Mouse (Mus musculus) layer of hippocampus, adult 9-11 months (tissue): Measurements from ENCODE around the gene Cadm1.

Source experiments
- DNase-seq: peaks from one replicate; pipeline ENCODE4 v3.0.0; 2022

Cadm1 gene

GRCm38 (mm10) chr9:47674766-47675713 is 145.1 kb downstream of the Cadm1 start:
- DNase-seq, result no peak

- no peak for DNase-seq
Measured at GRCm38 (mm10) chr9:47686881-47687280, 156.9 kb downstream of the Cadm1 start.

- no peak for DNase-seq
Measured at GRCm38 (mm10) chr9:47687604-47688003, 157.6 kb downstream of the Cadm1 start.

GRCm38 (mm10) chr9:47688297-47688696 is 158.3 kb downstream of the Cadm1 start:
- DNase-seq, result no peak

- no peak for DNase-seq
Measured at GRCm38 (mm10) chr9:47692911-47693310, 162.9 kb downstream of the Cadm1 start.

- DNase-seq, result no peak
Measured at GRCm38 (mm10) chr9:47699026-47699425, 169.1 kb downstream of the Cadm1 start.

GRCm38 (mm10) chr9:47700021-47700420 is 170.0 kb downstream of the Cadm1 start:
- no peak for DNase-seq

- DNase-seq, result no peak
Measured at GRCm38 (mm10) chr9:47703026-47703876, 173.3 kb downstream of the Cadm1 start.

- DNase-seq, result no peak
Measured at GRCm38 (mm10) chr9:47706341-47706740, 176.4 kb downstream of the Cadm1 start.

GRCm38 (mm10) chr9:47707326-47707725 is 177.4 kb downstream of the Cadm1 start:
- DNase-seq, result no peak

- DNase-seq, result peak; percentile 83
Measured at GRCm38 (mm10) chr9:47708299-47708698, 178.3 kb downstream of the Cadm1 start.

GRCm38 (mm10) chr9:47710946-47711345 is 181.0 kb downstream of the Cadm1 start:
- DNase-seq, result no peak

- DNase-seq, result no peak
Measured at GRCm38 (mm10) chr9:47714541-47714940, 184.6 kb downstream of the Cadm1 start.

GRCm38 (mm10) chr9:47715415-47715814 is 185.4 kb downstream of the Cadm1 start:
- DNase-seq, result no peak

- DNase-seq, result no peak
Measured at GRCm38 (mm10) chr9:47716883-47717282, 186.9 kb downstream of the Cadm1 start.

GRCm38 (mm10) chr9:47727611-47728010 is 197.6 kb downstream of the Cadm1 start:
- no peak for DNase-seq

- peak; percentile 72 for DNase-seq
Measured at GRCm38 (mm10) chr9:47728852-47729251, 198.9 kb downstream of the Cadm1 start.

- DNase-seq, result no peak
Measured at GRCm38 (mm10) chr9:47730247-47730646, 200.3 kb downstream of the Cadm1 start.

GRCm38 (mm10) chr9:47733780-47734451 is 203.9 kb downstream of the Cadm1 start:
- DNase-seq, result peak; percentile 92

- no peak for DNase-seq
Measured at GRCm38 (mm10) chr9:47734905-47735304, 204.9 kb downstream of the Cadm1 start.

- no peak for DNase-seq
Measured at GRCm38 (mm10) chr9:47738799-47739198, 208.8 kb downstream of the Cadm1 start.

GRCm38 (mm10) chr9:47739276-47739675 is 209.3 kb downstream of the Cadm1 start:
- DNase-seq, result peak; percentile 41

GRCm38 (mm10) chr9:47741751-47742150 is 211.8 kb downstream of the Cadm1 start:
- DNase-seq, result no peak
